Mouse (Mus musculus): ENCODE measurements around the gene Gm20388. TPM values are rescaled to one million over a fixed set of nuclear protein-coding genes. Genes with fewer than 3 reads are reported as not detected.

Gene Gm20388
- polyA plus RNA-seq, 1 experiment from 2014 or later = not detected

- Histone ChIP-seq H3K27ac (replicated peaks) (no peak overlapping the region), H3K4me1 (peaks cover 39% of the 10 kb centered on the region)
- no peak for ATAC-seq (ENCODE audit: extremely low read depth, insufficient number of reproducible peaks, low FRiP score, low TSS enrichment)
Observed at GRCm38 (mm10) chr8:120305800-120306385, 395.3 kb downstream of the Gm20388 start.

GRCm38 (mm10) chr8:120307103-120307502 lies 396.5 kb downstream of the Gm20388 start:
- H3K9ac ChIP-seq = peak overlapping the region; percentile 29; the same call in 1 of the 2 replicates
- no peak overlapping the region for H3K4me3 ChIP-seq
- H3K27me3 ChIP-seq (replicated peaks) = peaks cover 36% of the 10 kb centered on the region
- 9% methylated on average over 16 of the region's 16 CpGs for WGBS
- H3K9me3 ChIP-seq = no peaks in the 10 kb centered on the region
- peak overlapping the region; percentile 45 for H3K4me2 ChIP-seq
- no peak for ATAC-seq (ENCODE audit: extremely low read depth, insufficient number of reproducible peaks, low FRiP score, low TSS enrichment)
- no peaks in the 10 kb centered on the region for H3K36me3 ChIP-seq
- peaks cover 35% of the 10 kb centered on the region for H3K4me1 ChIP-seq
- H3K27ac ChIP-seq (replicated peaks) = no peak overlapping the region

More at GRCm38 (mm10) chr8:120305800-120306385, 395.3 kb downstream of the Gm20388 start:
- Histone ChIP-seq H3K4me3 (no peak overlapping the region), H3K27me3 (replicated peaks) (peaks cover 36% of the 10 kb centered on the region), H3K36me3 (no peaks in the 10 kb centered on the region), H3K9ac (no peak overlapping the region), H3K4me2 (no peak overlapping the region), H3K9me3 (no peaks in the 10 kb centered on the region)
- WGBS = 69% methylated on average over 10 of the region's 10 CpGs

GRCm38 (mm10) chr8:120307528-120307927 lies 396.9 kb downstream of the Gm20388 start:
- H3K4me2 ChIP-seq = peak overlapping the region; percentile 45
- no peak overlapping the region for H3K27ac ChIP-seq (replicated peaks)
- 50% methylated on average over 11 of the region's 11 CpGs for WGBS
- H3K4me1 ChIP-seq = peaks cover 35% of the 10 kb centered on the region
- H3K27me3 ChIP-seq (replicated peaks) = peaks cover 36% of the 10 kb centered on the region
- H3K9ac ChIP-seq = 0 out of 2 replicates have a peak overlapping the region, but pooled peaks have one; percentile 52
- H3K9me3 ChIP-seq = no peaks in the 10 kb centered on the region
- no peak overlapping the region for H3K4me3 ChIP-seq
- H3K36me3 ChIP-seq = no peaks in the 10 kb centered on the region
- no peak for ATAC-seq (ENCODE audit: extremely low read depth, insufficient number of reproducible peaks, low FRiP score, low TSS enrichment)

- H3K4me1 ChIP-seq = peaks cover 35% of the 10 kb centered on the region
- H3K27me3 ChIP-seq (replicated peaks) = peaks cover 36% of the 10 kb centered on the region
- peak overlapping the region; percentile 25; the same call in 1 of the 2 replicates for H3K9ac ChIP-seq
- 34% methylated on average over 8 of the region's 8 CpGs for whole genome bisulfite sequencing
- no peaks in the 10 kb centered on the region for H3K9me3 ChIP-seq
- no peak overlapping the region for H3K4me2 ChIP-seq
- no peak overlapping the region for H3K4me3 ChIP-seq
- no peaks in the 10 kb centered on the region for H3K36me3 ChIP-seq
- no peak for ATAC-seq (ENCODE audit: extremely low read depth, insufficient number of reproducible peaks, low FRiP score, low TSS enrichment)
- no peak overlapping the region for H3K27ac ChIP-seq (replicated peaks)
Observed at GRCm38 (mm10) chr8:120308131-120308530, 397.5 kb downstream of the Gm20388 start.

- Histone ChIP-seq H3K27ac (replicated peaks) (no peak overlapping the region), H3K36me3 (no peaks in the 10 kb centered on the region), H3K27me3 (replicated peaks) (peaks cover 36% of the 10 kb centered on the region), H3K4me1 (peaks cover 35% of the 10 kb centered on the region), H3K9me3 (no peaks in the 10 kb centered on the region), H3K4me3 (no peak overlapping the region), H3K4me2 (no peak overlapping the region), H3K9ac (peak overlapping the region; percentile 25; the same call in 1 of the 2 replicates)
- ATAC-seq (ENCODE audit: extremely low read depth, insufficient number of reproducible peaks, low FRiP score, low TSS enrichment) = no peak
- 64% methylated on average over 9 of the region's 9 CpGs for WGBS
Observed at GRCm38 (mm10) chr8:120308553-120308952, 397.9 kb downstream of the Gm20388 start.

GRCm38 (mm10) chr8:120309326-120309725 lies 398.7 kb downstream of the Gm20388 start:
- Histone ChIP-seq H3K4me1 (peaks cover 32% of the 10 kb centered on the region), H3K27me3 (replicated peaks) (peaks cover 33% of the 10 kb centered on the region), H3K36me3 (no peaks in the 10 kb centered on the region), H3K27ac (replicated peaks) (no peak overlapping the region), H3K9me3 (no peaks in the 10 kb centered on the region), H3K4me2 (no peak overlapping the region), H3K4me3 (no peak overlapping the region), H3K9ac (no peak overlapping the region)
- WGBS = 77% methylated on average over 18 of the region's 18 CpGs
- ATAC-seq (ENCODE audit: extremely low read depth, insufficient number of reproducible peaks, low FRiP score, low TSS enrichment) = no peak

GRCm38 (mm10) chr8:120310063-120310462 lies 399.4 kb downstream of the Gm20388 start:
- Histone ChIP-seq H3K27ac (replicated peaks) (no peak overlapping the region), H3K27me3 (replicated peaks) (peaks cover 33% of the 10 kb centered on the region), H3K4me2 (no peak overlapping the region), H3K36me3 (no peaks in the 10 kb centered on the region), H3K4me3 (no peak overlapping the region), H3K4me1 (peaks cover 32% of the 10 kb centered on the region), H3K9me3 (no peaks in the 10 kb centered on the region), H3K9ac (no peak overlapping the region)
- no peak for ATAC-seq (ENCODE audit: extremely low read depth, insufficient number of reproducible peaks, low FRiP score, low TSS enrichment)
- WGBS = 50% methylated on average over 5 of the region's 5 CpGs

- 81% methylated on average over 4 of the region's 4 CpGs for WGBS
- no peak overlapping the region for H3K27ac ChIP-seq (replicated peaks)
- H3K27me3 ChIP-seq (replicated peaks) = peaks cover 24% of the 10 kb centered on the region
- no peak for ATAC-seq (ENCODE audit: extremely low read depth, insufficient number of reproducible peaks, low FRiP score, low TSS enrichment)
- no peak overlapping the region for H3K4me2 ChIP-seq
- no peaks in the 10 kb centered on the region for H3K36me3 ChIP-seq
- no peaks in the 10 kb centered on the region for H3K9me3 ChIP-seq
- no peak overlapping the region for H3K9ac ChIP-seq
- H3K4me1 ChIP-seq = peaks cover 24% of the 10 kb centered on the region
- H3K4me3 ChIP-seq = no peak overlapping the region
Observed at GRCm38 (mm10) chr8:120312452-120312851, 401.8 kb downstream of the Gm20388 start.

GRCm38 (mm10) chr8:120313674-120314073 lies 403.0 kb downstream of the Gm20388 start:
- 73% methylated on average over 3 of the region's 3 CpGs for WGBS

GRCm38 (mm10) chr8:120314932-120315331 lies 404.3 kb downstream of the Gm20388 start:
- Histone ChIP-seq H3K4me1 (peaks cover 11% of the 10 kb centered on the region), H3K36me3 (no peaks in the 10 kb centered on the region), H3K4me3 (no peak overlapping the region), H3K4me2 (no peak overlapping the region), H3K9me3 (no peaks in the 10 kb centered on the region), H3K9ac (no peak overlapping the region), H3K27me3 (replicated peaks) (peaks cover under 1% of the 10 kb centered on the region), H3K27ac (replicated peaks) (no peak overlapping the region)
- no peak for ATAC-seq (ENCODE audit: extremely low read depth, insufficient number of reproducible peaks, low FRiP score, low TSS enrichment)
- WGBS = 80% methylated on average over 5 of the region's 5 CpGs

More at GRCm38 (mm10) chr8:120313674-120314073, 403.0 kb downstream of the Gm20388 start:
- ATAC-seq (ENCODE audit: extremely low read depth, insufficient number of reproducible peaks, low FRiP score, low TSS enrichment) = no peak
- Histone ChIP-seq H3K36me3 (no peaks in the 10 kb centered on the region), H3K4me1 (peaks cover 11% of the 10 kb centered on the region), H3K4me3 (no peak overlapping the region), H3K9ac (no peak overlapping the region), H3K9me3 (no peaks in the 10 kb centered on the region), H3K27ac (replicated peaks) (no peak overlapping the region), H3K27me3 (replicated peaks) (peaks cover 12% of the 10 kb centered on the region), H3K4me2 (no peak overlapping the region)

GRCm38 (mm10) chr8:120315644-120316043 lies 405.0 kb downstream of the Gm20388 start:
- Histone ChIP-seq H3K4me2 (no peak overlapping the region), H3K4me1 (peaks cover 7% of the 10 kb centered on the region; the same call in 1 of the 2 replicates), H3K9me3 (no peaks in the 10 kb centered on the region), H3K27ac (replicated peaks) (no peak overlapping the region), H3K27me3 (replicated peaks) (no peaks in the 10 kb centered on the region), H3K36me3 (no peaks in the 10 kb centered on the region), H3K9ac (no peak overlapping the region), H3K4me3 (no peak overlapping the region)
- ATAC-seq (ENCODE audit: extremely low read depth, insufficient number of reproducible peaks, low FRiP score, low TSS enrichment) = no peak
- WGBS = 84% methylated on average over 4 of the region's 4 CpGs

- no peak for ATAC-seq (ENCODE audit: extremely low read depth, insufficient number of reproducible peaks, low FRiP score, low TSS enrichment)
Observed at GRCm38 (mm10) chr8:120316707-120317106, 406.1 kb downstream of the Gm20388 start.

More at GRCm38 (mm10) chr8:120316707-120317106, 406.1 kb downstream of the Gm20388 start:
- Histone ChIP-seq H3K36me3 (no peaks in the 10 kb centered on the region), H3K9me3 (no peaks in the 10 kb centered on the region), H3K4me2 (no peak overlapping the region), H3K4me3 (no peak overlapping the region), H3K4me1 (peaks cover 7% of the 10 kb centered on the region; the same call in 1 of the 2 replicates), H3K27me3 (replicated peaks) (no peaks in the 10 kb centered on the region), H3K9ac (no peak overlapping the region), H3K27ac (replicated peaks) (no peak overlapping the region)
- 84% methylated on average over 7 of the region's 7 CpGs for WGBS

All from heart, embryonic 13.5 days (tissue).